Mouse (Mus musculus) embryonic fibroblast, embryonic 13.5 days (primary cell): ENCODE data around the gene Aar2.

Experiments
- CTCF ChIP-seq: IDR thresholded peaks from 2 replicates; pipeline ENCODE4 v1.5.1; 2011; ENCODE audit warnings: mild to moderate bottlenecking, control low read depth, low read length, moderate library complexity, borderline replicate concordance; ENCODE audit not compliant: insufficient read depth
- POLR2A ChIP-seq: IDR thresholded peaks from 2 replicates; pipeline ENCODE4 v1.6.1; 2011; ENCODE audit warnings: low read depth, mild to moderate bottlenecking, control low read depth, low read length, moderate library complexity

- TF ChIP-seq CTCF (peak; percentile 28; the same call in 1 of the 2 replicates), POLR2A (no peak)
Observed at GRCm38 (mm10) chr2:156613081-156613540, 65.7 kb downstream of the Aar2 start.
